Mouse (Mus musculus) cerebellum, postnatal 4 days (tissue): ENCODE measurements at regions not wholly inside any gene's neighbourhood (a gene's known extent, or its start where the extent isn't known, plus 50 kb on each side); places are given as distances from the start of the nearest gene placed in this dataset.

Experiments
- DNase-seq, 2 experiments: peaks; one replicate each; pipeline ENCODE4 v3.0.0; 2022; ENCODE audit warnings: low spot score in 2 of 2, mixed read lengths in 1 of 2

- DNase-seq = no peak
Observed at GRCm38 (mm10) chr17:9484098-9484497, 62.2 kb downstream of the Gm17728 start.

GRCm38 (mm10) chr17:9484566-9484965 lies 62.7 kb downstream of the Gm17728 start:
- no peak for DNase-seq

DNA sequence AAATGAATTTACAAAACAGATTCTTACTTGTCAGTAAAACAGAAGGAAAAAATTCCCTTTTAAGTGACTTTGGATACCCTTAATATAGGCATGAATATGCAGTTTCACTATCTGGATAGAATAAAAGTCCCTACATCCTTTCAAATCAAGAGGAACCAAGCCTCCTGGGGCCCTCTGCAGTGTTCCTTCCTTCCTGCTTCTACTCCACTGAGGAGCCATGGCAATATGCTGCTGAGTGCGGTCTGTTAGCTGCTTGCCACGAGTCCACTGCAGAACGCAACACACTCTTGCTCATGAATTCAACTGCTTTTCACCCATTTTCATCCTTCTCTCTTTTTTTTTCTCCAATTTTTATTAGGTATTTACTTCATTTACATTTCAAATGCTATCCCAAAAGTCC lies 107.5 kb downstream of the Gm17728 start:
- DNase-seq = no peak

- DNase-seq = no peak
Observed at GRCm38 (mm10) chr17:9536090-9536489, 114.2 kb downstream of the Gm17728 start.

GRCm38 (mm10) chr17:9538371-9538770 lies 116.5 kb downstream of the Gm17728 start:
- DNase-seq = no peak

DNA sequence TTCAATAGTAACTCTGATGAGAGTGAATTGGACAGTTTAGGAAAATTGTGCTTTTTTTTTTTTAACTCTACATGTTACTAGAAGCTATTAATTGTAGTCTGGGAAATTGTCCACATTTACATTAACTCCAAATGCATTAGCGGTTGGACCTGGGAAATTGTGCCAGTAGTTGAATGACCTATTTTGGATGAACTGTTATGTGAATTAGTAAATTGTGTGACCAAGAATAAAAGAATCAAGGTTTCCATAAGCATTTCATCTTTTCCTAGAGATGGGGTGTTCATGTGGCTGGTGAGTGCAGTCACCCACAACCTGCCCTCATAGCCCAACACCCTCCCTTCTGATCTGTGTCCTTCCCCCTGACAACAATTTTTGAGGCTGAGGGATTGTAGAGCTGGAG lies 118.3 kb downstream of the Gm17728 start:
- no peak for DNase-seq

DNA sequence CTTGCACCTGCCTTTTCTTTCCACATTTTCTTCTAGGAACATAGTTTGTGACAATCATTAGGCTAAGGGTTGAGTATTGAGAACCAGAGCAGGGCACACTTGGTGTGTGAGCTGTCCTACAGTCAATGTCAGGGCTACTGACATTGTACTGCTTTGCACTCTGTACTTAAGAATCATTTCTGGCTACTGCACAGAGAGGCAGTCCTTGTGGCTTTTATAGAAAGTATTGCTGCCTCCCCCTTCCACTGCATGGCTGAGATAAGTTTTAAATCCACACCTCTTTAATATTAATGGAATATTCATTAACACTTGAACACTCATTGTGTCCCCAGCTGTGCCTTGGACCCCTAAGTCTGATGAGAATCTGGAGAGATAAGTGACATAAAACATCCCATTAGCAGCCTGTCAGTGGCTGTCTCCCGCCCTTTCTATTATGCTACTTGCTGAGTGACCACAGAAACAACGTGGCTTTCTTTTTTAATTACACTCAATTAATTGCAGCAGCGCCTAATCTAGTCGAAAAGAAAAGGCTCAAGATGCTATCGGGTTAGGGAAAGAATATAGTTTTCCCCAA lies 121.5 kb downstream of the Gm17728 start:
- no peak for DNase-seq

DNA sequence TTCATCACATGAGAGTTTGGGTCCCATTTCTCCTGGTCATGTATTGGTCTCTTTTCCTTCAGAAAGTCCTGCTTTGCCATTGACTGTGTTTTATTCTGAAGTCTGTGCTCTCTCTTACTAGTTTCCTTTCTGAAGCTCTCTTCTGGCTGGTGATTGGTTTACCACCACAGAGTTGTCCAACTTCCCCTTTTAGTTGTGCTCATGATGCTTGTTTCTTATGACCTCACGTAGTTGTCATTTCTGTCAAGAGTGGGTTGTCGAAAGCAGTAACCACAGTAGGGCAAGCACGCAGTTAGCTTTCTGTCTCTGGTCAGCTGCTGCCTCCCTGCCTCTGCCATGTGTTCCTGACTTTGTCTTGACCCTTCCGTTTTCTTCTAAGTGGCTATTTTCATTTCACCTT lies 112.0 kb downstream of the Pabpc6 start:
- no peak for DNase-seq

- no peak for DNase-seq
Observed at GRCm38 (mm10) chr17:9566846-9567245, 102.7 kb downstream of the Pabpc6 start.

GRCm38 (mm10) chr17:9579401-9580371 lies 89.8 kb downstream of the Pabpc6 start:
- DNase-seq = peak in 1 of 2 experiments; percentile 11

DNA sequence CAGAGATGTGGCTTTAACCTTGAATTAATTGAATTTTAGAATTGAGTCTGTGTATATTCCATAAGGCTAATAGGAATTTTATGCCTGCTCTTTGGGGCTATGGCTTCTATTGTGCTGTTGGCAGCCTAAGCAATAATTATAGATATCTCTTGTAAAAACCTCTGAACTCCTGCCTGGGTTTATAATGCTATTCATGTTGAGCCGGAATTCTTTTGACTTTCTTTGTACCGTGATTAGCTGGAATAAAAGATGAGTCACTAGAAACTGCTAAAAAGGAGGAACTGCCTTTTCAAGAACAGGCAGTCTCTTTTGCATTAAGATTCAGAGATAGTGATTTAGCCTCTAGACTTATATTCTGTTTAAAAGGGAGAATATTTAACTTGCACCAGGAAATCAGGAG lies 71.4 kb downstream of the Pabpc6 start:
- no peak for DNase-seq

GRCm38 (mm10) chr17:9600459-9600858 lies 69.1 kb downstream of the Pabpc6 start:
- DNase-seq = no peak
